Mouse (Mus musculus): ENCODE measurements at regions not wholly inside any gene's neighbourhood (a gene's known extent, or its start where the extent isn't known, plus 50 kb on each side); places are given as distances from the start of the nearest gene placed in this dataset.

DNA sequence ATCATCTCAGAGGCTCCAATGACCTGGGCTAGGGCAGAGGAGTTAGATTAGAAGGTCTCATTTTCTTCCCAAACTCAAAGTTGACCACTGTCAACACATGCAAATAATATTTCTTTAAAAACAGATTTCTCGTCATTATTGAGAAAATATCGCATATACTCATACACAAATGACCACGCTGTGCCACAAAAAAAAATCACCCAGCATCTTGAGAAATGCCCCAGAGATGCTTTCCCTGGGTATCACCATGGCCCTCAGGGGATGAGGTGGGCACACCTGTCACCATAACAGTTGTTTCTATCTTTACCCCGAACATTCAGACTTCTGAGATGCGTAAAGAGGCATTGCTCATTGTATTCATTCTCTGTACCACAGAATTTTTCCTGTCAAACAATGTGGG lies 134.4 kb upstream of the Foxq1 start:
- no peak for ATAC-seq (ENCODE audit: insufficient read depth, low read depth)
- Histone ChIP-seq H3K4me2 (ENCODE audit: low read depth, low read length) (no peak overlapping the region), H3K36me3 (replicated peaks; ENCODE audit: control insufficient read depth, insufficient read depth, low read length) (no peaks in the 10 kb centered on the region), H3K27ac (ENCODE audit: low read depth) (no peak overlapping the region), H3K4me1 (ENCODE audit: control insufficient read depth, insufficient read depth) (no peaks in the 10 kb centered on the region), H3K9ac (replicated peaks; ENCODE audit: low read depth, low read length) (no peak overlapping the region), H3K4me3 (ENCODE audit: low read depth, low read length) (no peak overlapping the region), H3K9me3 (replicated peaks; ENCODE audit: control insufficient read depth, low read length) (no peaks in the 10 kb centered on the region), H3K27me3 (ENCODE audit: control insufficient read depth, insufficient read depth, low read length) (no peaks in the 10 kb centered on the region)
- TF ChIP-seq EP300 (IDR thresholded peaks at IDR 0.05; ENCODE audit: low read depth): no peak
- no peak for TF ChIP-seq CTCF (IDR thresholded peaks at IDR 0.05; ENCODE audit: low read depth)
- DNase-seq (ENCODE audit: low spot score): no peak
- 86% methylated on average over 5 of the region's 5 CpGs for WGBS

DNA sequence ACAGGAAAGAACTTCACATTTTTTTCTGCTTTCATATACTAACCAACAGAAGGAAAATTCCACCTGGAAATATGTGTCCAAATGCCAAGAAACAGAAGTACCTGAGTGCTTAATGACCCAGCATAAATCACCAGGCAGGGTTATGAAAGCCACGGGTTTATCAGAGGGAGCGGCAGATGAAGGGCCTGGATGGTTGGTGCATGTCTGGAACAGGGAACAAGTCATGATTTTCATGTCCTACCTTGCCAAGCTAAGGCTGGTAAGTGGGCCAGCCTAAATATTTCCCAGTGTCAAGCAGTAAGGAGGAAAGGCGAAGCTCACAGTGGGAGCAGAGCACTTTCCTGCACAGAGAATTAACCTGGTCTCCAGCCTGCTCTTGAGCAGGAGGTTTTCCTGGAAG lies 132.3 kb upstream of the Foxq1 start:
- no peaks in the 10 kb centered on the region for H3K9me3 ChIP-seq (replicated peaks; ENCODE audit: control insufficient read depth, low read length)
- H3K9ac ChIP-seq (replicated peaks; ENCODE audit: low read depth, low read length): no peak overlapping the region
- TF ChIP-seq CTCF (IDR thresholded peaks at IDR 0.05; ENCODE audit: low read depth) (no peak), EP300 (IDR thresholded peaks at IDR 0.05; ENCODE audit: low read depth) (no peak)
- WGBS: 81% methylated on average over 3 of the region's 3 CpGs
- no peaks in the 10 kb centered on the region for H3K27me3 ChIP-seq (ENCODE audit: control insufficient read depth, insufficient read depth, low read length)
- H3K4me1 ChIP-seq (ENCODE audit: control insufficient read depth, insufficient read depth): no peaks in the 10 kb centered on the region
- DNase-seq (ENCODE audit: low spot score) (no peak), ATAC-seq (ENCODE audit: insufficient read depth, low read depth) (no peak)
- H3K4me3 ChIP-seq (ENCODE audit: low read depth, low read length): no peak overlapping the region
- H3K27ac ChIP-seq (ENCODE audit: low read depth): no peak overlapping the region
- H3K4me2 ChIP-seq (ENCODE audit: low read depth, low read length): no peak overlapping the region
- H3K36me3 ChIP-seq (replicated peaks; ENCODE audit: control insufficient read depth, insufficient read depth, low read length): no peaks in the 10 kb centered on the region

DNA sequence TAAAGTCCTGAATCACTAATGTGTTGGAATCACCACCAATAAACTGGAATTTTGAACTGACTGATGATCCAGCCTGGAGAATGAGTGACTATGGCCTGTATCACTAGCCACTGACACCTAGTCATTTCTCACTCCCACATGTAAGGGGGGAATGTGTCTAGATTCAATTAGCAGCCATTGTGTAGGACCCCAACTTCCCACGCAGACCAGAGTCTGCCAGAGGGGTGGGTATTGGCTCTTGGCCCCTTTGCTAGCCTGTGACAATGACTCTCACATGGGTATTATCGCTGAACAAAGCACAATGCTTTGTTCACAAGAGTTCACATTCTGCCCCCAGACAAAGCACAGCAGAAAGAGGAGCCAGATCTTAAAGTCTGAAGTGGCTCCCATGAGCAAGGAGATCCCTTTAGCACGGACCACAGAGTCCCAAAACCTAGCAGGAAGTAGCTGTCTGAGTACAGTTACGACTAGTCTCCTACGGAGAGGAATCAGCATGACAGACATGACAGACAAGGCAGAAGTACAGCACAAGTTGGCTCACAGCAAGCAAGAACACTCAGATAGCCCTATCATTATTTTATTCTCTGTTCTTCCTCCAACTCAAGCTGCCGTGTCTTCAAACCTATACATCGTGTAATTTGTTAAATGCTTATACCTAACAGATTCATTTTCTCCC lies 130.0 kb upstream of the Foxq1 start:
- DNase-seq (ENCODE audit: low spot score) (no peak), ATAC-seq (ENCODE audit: insufficient read depth, low read depth) (no peak)
- H3K9ac ChIP-seq (replicated peaks; ENCODE audit: low read depth, low read length): no peak overlapping the region
- H3K9me3 ChIP-seq (replicated peaks; ENCODE audit: control insufficient read depth, low read length): no peaks in the 10 kb centered on the region
- 68% methylated on average over 7 of the region's 7 CpGs for WGBS
- no peaks in the 10 kb centered on the region for H3K4me1 ChIP-seq (ENCODE audit: control insufficient read depth, insufficient read depth)
- H3K27ac ChIP-seq (ENCODE audit: low read depth): no peak overlapping the region
- no peaks in the 10 kb centered on the region for H3K27me3 ChIP-seq (ENCODE audit: control insufficient read depth, insufficient read depth, low read length)
- no peak overlapping the region for H3K4me3 ChIP-seq (ENCODE audit: low read depth, low read length)
- H3K4me2 ChIP-seq (ENCODE audit: low read depth, low read length): no peak overlapping the region
- no peak for TF ChIP-seq CTCF (IDR thresholded peaks at IDR 0.05; ENCODE audit: low read depth)
- H3K36me3 ChIP-seq (replicated peaks; ENCODE audit: control insufficient read depth, insufficient read depth, low read length): no peaks in the 10 kb centered on the region

DNA sequence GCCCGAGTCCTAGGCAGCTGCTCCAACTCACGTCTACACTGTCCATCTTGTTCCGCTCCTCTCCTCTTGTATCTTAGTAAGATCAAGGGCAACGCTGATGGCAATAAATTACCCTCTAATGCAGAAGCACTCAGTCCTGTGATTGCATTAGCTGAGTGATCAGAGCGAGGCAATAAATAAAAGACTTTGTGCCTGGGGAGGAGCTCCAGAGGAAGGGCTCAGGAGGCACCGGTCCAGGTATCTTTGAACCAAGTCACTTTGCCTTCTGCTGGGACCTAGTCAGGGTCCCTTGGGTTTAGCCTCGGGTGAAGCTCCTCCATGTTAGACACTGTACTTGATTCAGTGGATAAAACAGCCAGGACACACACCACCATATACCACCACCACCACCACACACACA lies 119.5 kb upstream of the Foxq1 start:
- 80% methylated on average over 7 of the region's 7 CpGs for WGBS

DNA sequence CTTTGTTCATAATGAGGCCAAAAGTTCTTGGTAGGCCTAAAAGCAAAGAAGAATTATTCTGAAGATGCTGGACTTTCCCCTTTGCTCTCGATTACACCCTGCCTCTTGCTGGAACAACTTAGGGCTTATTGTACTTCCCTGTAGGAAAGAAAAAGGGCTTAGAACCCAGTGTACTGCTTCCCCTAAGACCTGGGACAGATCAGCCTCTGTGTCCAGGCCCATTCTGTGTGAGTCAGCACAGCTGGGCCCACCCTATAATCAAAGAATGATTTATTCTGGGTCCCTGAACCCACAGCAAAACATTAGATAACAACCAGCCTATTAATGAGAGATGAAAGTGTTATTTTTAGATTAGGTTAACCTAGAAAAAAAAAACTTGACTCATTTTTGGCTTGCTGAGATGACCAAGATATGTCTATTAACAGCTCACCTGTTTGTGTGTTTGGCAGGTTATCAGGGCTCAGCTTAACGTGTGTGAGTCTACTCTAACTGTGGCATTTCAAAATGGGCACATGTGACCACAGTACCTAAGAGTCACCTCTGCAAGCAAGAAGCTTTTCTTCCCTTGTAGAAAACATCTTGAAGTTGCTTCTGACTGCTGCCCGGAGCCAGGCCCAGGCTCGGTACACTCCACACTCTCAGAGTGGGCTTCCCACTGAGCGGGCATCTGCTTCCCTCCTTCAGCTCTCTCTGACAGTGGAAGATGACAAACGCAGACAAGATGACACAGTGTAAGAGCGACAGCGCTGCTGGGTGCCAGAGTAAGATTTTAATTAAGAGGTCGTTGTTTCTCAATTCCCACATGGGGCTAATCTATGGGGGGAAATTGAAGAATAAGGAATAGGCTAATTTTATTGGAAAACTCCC lies 115.9 kb upstream of the Foxq1 start:
- Histone ChIP-seq H3K27me3 (ENCODE audit: control insufficient read depth, insufficient read depth, low read length) (no peaks in the 10 kb centered on the region), H3K9ac (replicated peaks; ENCODE audit: low read depth, low read length) (no peak overlapping the region), H3K4me3 (ENCODE audit: low read depth, low read length) (no peak overlapping the region), H3K36me3 (replicated peaks; ENCODE audit: control insufficient read depth, insufficient read depth, low read length) (no peaks in the 10 kb centered on the region), H3K27ac (ENCODE audit: low read depth) (no peak overlapping the region), H3K4me1 (ENCODE audit: control insufficient read depth, insufficient read depth) (no peaks in the 10 kb centered on the region), H3K9me3 (replicated peaks; ENCODE audit: control insufficient read depth, low read length) (no peaks in the 10 kb centered on the region), H3K4me2 (ENCODE audit: low read depth, low read length) (no peak overlapping the region)
- no peak for ATAC-seq (ENCODE audit: insufficient read depth, low read depth)
- TF ChIP-seq EP300 (IDR thresholded peaks at IDR 0.05; ENCODE audit: low read depth) (no peak), CTCF (IDR thresholded peaks at IDR 0.05; ENCODE audit: low read depth) (no peak)
- DNase-seq (ENCODE audit: low spot score): no peak
- WGBS: 67% methylated on average over 9 of the region's 9 CpGs

More for the DNA sequence above, 119.5 kb upstream of the Foxq1 start:
- Histone ChIP-seq H3K9me3 (replicated peaks; ENCODE audit: control insufficient read depth, low read length) (no peaks in the 10 kb centered on the region), H3K4me3 (ENCODE audit: low read depth, low read length) (no peak overlapping the region), H3K36me3 (replicated peaks; ENCODE audit: control insufficient read depth, insufficient read depth, low read length) (no peaks in the 10 kb centered on the region), H3K27ac (ENCODE audit: low read depth) (no peak overlapping the region), H3K4me1 (ENCODE audit: control insufficient read depth, insufficient read depth) (no peaks in the 10 kb centered on the region), H3K9ac (replicated peaks; ENCODE audit: low read depth, low read length) (no peak overlapping the region), H3K4me2 (ENCODE audit: low read depth, low read length) (no peak overlapping the region), H3K27me3 (ENCODE audit: control insufficient read depth, insufficient read depth, low read length) (no peaks in the 10 kb centered on the region)
- no peak for TF ChIP-seq CTCF (IDR thresholded peaks at IDR 0.05; ENCODE audit: low read depth)
- no peak for TF ChIP-seq EP300 (IDR thresholded peaks at IDR 0.05; ENCODE audit: low read depth)
- ATAC-seq (ENCODE audit: insufficient read depth, low read depth) (no peak), DNase-seq (ENCODE audit: low spot score) (no peak)
